ENCODE assay signal across 7 mouse cellular contexts in the genomic region with DNA sequence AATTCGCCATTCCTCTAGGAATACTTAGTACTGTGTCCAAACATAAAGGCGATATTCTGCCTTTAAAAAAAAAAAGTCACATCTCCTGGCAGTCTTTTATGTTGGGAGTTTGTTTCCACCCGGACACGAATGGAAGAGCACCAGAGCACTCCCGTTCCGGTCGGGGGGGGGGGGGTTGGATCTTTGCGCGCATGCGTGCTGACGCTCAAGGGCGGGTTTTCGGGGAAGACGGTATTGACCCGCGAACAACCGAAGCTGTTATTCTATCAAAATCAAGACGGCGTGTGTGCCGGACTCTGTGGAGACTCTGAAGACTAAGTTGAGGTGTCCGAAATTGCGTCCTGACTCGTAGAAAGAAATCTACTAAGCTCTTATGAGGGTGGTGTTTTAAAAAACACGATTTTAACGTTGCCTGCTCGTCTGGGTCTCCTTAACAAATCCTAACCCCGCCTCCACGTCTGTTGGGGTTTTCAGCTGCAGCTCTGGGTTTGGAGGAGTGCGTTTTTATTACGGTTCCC. TPM values are rescaled to one million over a fixed set of nuclear protein-coding genes. Genes with fewer than 3 reads are reported as not detected.
A peak's percentile ranks its signal among the peaks of the same experiment; 100 is the strongest.
DNase-seq lines count a peak whose midpoint lies in the region; ATAC-seq and TF ChIP-seq lines count a peak whose summit lies in the region.

No protein-coding gene starts in this region.

- DNase-seq in adrenal gland, postnatal 10 days = peak; percentile 88
- DNase-seq in embryonic facial prominence, embryonic 10.5 days (ENCODE audit: low spot score) = peak; percentile 93
- peak; percentile 71 for DNase-seq in gonadal fat pad, adult 2 months (ENCODE audit: low read depth)
- peak; percentile 95 for DNase-seq in limb, embryonic 10.5 days (ENCODE audit: low spot score)
- DNase-seq in spleen, adult 18-20 months = peak; percentile 65 to 77

- WGBS in embryonic facial prominence, embryonic 10.5 days = under 1% methylated on average over 30 of the region's 30 CpGs
- under 1% methylated on average over 30 of the region's 30 CpGs for WGBS in intestine, postnatal 0 days
- under 1% methylated on average over 30 of the region's 30 CpGs for WGBS in limb, embryonic 10.5 days
- WGBS in midbrain, embryonic 13.5 days = under 1% methylated on average over 30 of the region's 30 CpGs

- peak overlapping the region; percentile 92 for H3K27ac ChIP-seq in embryonic facial prominence, embryonic 10.5 days (replicated peaks)
- 0 out of 2 replicates have a peak overlapping the region, but pooled peaks have one; percentile 82 for H3K27ac ChIP-seq in intestine, postnatal 0 days (ENCODE audit: low read depth, low read length)
- H3K27ac ChIP-seq in limb, embryonic 10.5 days = peak overlapping the region; percentile 94
- H3K27ac ChIP-seq in midbrain, embryonic 13.5 days = peak overlapping the region; percentile 72

- H3K4me1 ChIP-seq in embryonic facial prominence, embryonic 10.5 days = peaks cover 28% of the 10 kb centered on the region
- H3K4me1 ChIP-seq in intestine, postnatal 0 days (replicated peaks; ENCODE audit: control insufficient read depth, insufficient read depth, low read length) = no peaks in the 10 kb centered on the region
- H3K4me1 ChIP-seq in limb, embryonic 10.5 days = peaks cover 22% of the 10 kb centered on the region
- peaks cover 44% of the 10 kb centered on the region for H3K4me1 ChIP-seq in midbrain, embryonic 13.5 days (replicated peaks)

- peak overlapping the region; percentile 85 for H3K9ac ChIP-seq in intestine, postnatal 0 days (ENCODE audit: low read depth, low read length)
- peak overlapping the region; percentile 86 for H3K9ac ChIP-seq in midbrain, embryonic 13.5 days (replicated peaks)

- peak overlapping the region; percentile 81 for H3K4me3 ChIP-seq in embryonic facial prominence, embryonic 10.5 days
- H3K4me3 ChIP-seq in intestine, postnatal 0 days (ENCODE audit: low read depth, low read length) = peak overlapping the region; percentile 95
- H3K4me3 ChIP-seq in limb, embryonic 10.5 days = peak overlapping the region; percentile 95
- peak overlapping the region; percentile 82 for H3K4me3 ChIP-seq in midbrain, embryonic 13.5 days (replicated peaks)

- TF ChIP-seq CTCF in intestine, postnatal 0 days (IDR thresholded peaks at IDR 0.05; ENCODE audit: low read depth) = no peak

- no peaks in the 10 kb centered on the region for H3K9me3 ChIP-seq in embryonic facial prominence, embryonic 10.5 days
- H3K9me3 ChIP-seq in intestine, postnatal 0 days (ENCODE audit: control insufficient read depth) = no peaks in the 10 kb centered on the region
- H3K9me3 ChIP-seq in limb, embryonic 10.5 days (replicated peaks) = no peaks in the 10 kb centered on the region
- H3K9me3 ChIP-seq in midbrain, embryonic 13.5 days = no peaks in the 10 kb centered on the region

- H3K4me2 ChIP-seq in intestine, postnatal 0 days (replicated peaks; ENCODE audit: low read depth) = peak overlapping the region; percentile 93
- peak overlapping the region; percentile 88 for H3K4me2 ChIP-seq in midbrain, embryonic 13.5 days (replicated peaks)

- H3K36me3 ChIP-seq in embryonic facial prominence, embryonic 10.5 days (replicated peaks) = peaks cover 49% of the 10 kb centered on the region
- peaks cover 6% of the 10 kb centered on the region for H3K36me3 ChIP-seq in intestine, postnatal 0 days (ENCODE audit: control insufficient read depth, insufficient read depth)
- peaks cover 46% of the 10 kb centered on the region for H3K36me3 ChIP-seq in limb, embryonic 10.5 days
- H3K36me3 ChIP-seq in midbrain, embryonic 13.5 days = peaks cover 20% of the 10 kb centered on the region

- ATAC-seq in intestine, postnatal 0 days = peak; percentile 80
- ATAC-seq in midbrain, embryonic 13.5 days = peak; percentile 80

- H3K27me3 ChIP-seq in embryonic facial prominence, embryonic 10.5 days (replicated peaks; ENCODE audit: low read depth, poor library complexity, severe bottlenecking) = no peaks in the 10 kb centered on the region
- no peaks in the 10 kb centered on the region for H3K27me3 ChIP-seq in intestine, postnatal 0 days (replicated peaks; ENCODE audit: control insufficient read depth, insufficient read depth, low read length)
- no peaks in the 10 kb centered on the region for H3K27me3 ChIP-seq in limb, embryonic 10.5 days (ENCODE audit: low read depth, poor library complexity, severe bottlenecking)
- no peaks in the 10 kb centered on the region for H3K27me3 ChIP-seq in midbrain, embryonic 13.5 days

RNA-seq across cellular contexts. Expression of a gene that starts 0.4 kb away (rescaled TPM):
- 10 to 100 TPM in 1 of 2 experiments, 1 to 10 TPM in 1; 6.1 to 10.7 TPM for total RNA-seq in adrenal gland, postnatal 10 days (2021)
- 19.4 and 21.1 TPM in 2 replicates for polyA plus RNA-seq in embryonic facial prominence, embryonic 10.5 days (2016; fragmentation: Nextera tagmentation; extraction: Ambion mirVana)
- 2.1 and 2.5 TPM in 2 replicates for polyA plus RNA-seq in gonadal fat pad, adult 2 months (2012; rRNA removed)
- polyA plus RNA-seq in intestine, postnatal 0 days (2015; fragmentation: Nextera tagmentation; extraction: Ambion mirVana) = 2.7 and 4.2 TPM in 2 replicates
- 17.6 and 19.7 TPM in 2 replicates for polyA plus RNA-seq in limb, embryonic 10.5 days (2016; fragmentation: Nextera tagmentation; extraction: Ambion mirVana)
- polyA plus RNA-seq in midbrain, embryonic 13.5 days (2015; fragmentation: Nextera tagmentation; extraction: Ambion mirVana) = 15.0 and 19.4 TPM in 2 replicates

RNA-seq across cellular contexts. Expression of a gene that starts 0.5 kb away (rescaled TPM):
- 10 to 100 TPM; 68.7 to 79.0 TPM for total RNA-seq in adrenal gland, postnatal 10 days (2021)
- 80.5 and 82.4 TPM in 2 replicates for polyA plus RNA-seq in embryonic facial prominence, embryonic 10.5 days (2016; fragmentation: Nextera tagmentation; extraction: Ambion mirVana)
- polyA plus RNA-seq in gonadal fat pad, adult 2 months (2012; rRNA removed) = 12.3 and 13.0 TPM in 2 replicates
- 69.1 and 74.9 TPM in 2 replicates for polyA plus RNA-seq in intestine, postnatal 0 days (2015; fragmentation: Nextera tagmentation; extraction: Ambion mirVana)
- polyA plus RNA-seq in limb, embryonic 10.5 days (2016; fragmentation: Nextera tagmentation; extraction: Ambion mirVana) = 71.0 and 82.9 TPM in 2 replicates
- polyA plus RNA-seq in midbrain, embryonic 13.5 days (2015; fragmentation: Nextera tagmentation; extraction: Ambion mirVana) = 80.7 and 85.2 TPM in 2 replicates

RNA-seq across cellular contexts. Expression of a gene that starts 25.8 kb away (rescaled TPM):
- 1 to 10 TPM; 2.1 to 2.6 TPM for total RNA-seq in adrenal gland, postnatal 10 days (2021)
- polyA plus RNA-seq in embryonic facial prominence, embryonic 10.5 days (2016; fragmentation: Nextera tagmentation; extraction: Ambion mirVana) = 0.40 TPM in 1 of 2 replicates, not detected in the other
- polyA plus RNA-seq in gonadal fat pad, adult 2 months (2012; rRNA removed) = not detected in 2 replicates
- not detected in 2 replicates for polyA plus RNA-seq in intestine, postnatal 0 days (2015; fragmentation: Nextera tagmentation; extraction: Ambion mirVana)
- not detected in 2 replicates for polyA plus RNA-seq in limb, embryonic 10.5 days (2016; fragmentation: Nextera tagmentation; extraction: Ambion mirVana)
- 0.32 TPM in 1 of 2 replicates, not detected in the other for polyA plus RNA-seq in midbrain, embryonic 13.5 days (2015; fragmentation: Nextera tagmentation; extraction: Ambion mirVana)

Comparison
In these comparisons a context has a peak if more than half of its experiments do, and no peak if none do; other contexts are left out.
1. Peak in every context shown above with its lines: DNase-seq, ATAC-seq, H3K4me3 ChIP-seq and H3K27ac ChIP-seq.